Mouse (Mus musculus) urinary bladder, postnatal 4 days (tissue): ENCODE results near the gene Psmc6.

Experiments used
- DNase-seq, 2 experiments: peaks; one replicate each; pipeline ENCODE4 v3.0.0; 2021 to 2022; ENCODE audit warnings: low spot score in 2 of 2

The Psmc6 gene

DNA sequence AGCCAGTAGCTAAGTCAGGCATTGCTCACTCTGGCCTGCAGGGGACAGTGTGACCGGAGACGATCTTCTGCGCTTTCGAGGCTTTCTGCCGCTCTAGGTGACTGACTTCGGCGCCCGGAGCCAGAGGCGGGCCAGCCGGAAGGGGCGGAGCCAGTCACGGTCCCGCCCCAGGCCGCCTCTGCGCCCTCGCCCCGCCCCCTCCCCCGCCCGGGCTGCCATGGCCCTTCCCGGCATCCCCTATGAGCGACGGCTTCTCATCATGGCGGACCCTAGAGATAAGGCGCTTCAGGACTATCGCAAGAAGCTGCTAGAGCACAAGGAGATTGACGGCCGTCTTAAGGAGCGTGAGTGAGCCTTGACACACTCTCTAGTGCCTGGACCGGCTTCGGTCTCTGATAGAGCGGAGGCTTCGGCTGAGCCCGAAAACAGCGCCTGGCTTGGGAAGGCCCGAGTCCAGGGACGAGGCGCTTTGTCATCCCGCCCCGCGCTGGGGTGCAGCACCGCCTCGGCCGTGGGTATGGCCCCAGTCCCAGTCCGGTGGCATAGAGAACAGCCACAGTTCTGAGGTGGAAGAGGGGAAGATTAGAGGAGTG, at the start of gene Psmc6:
TSS of gene Psmc6 (plus strand) at position 200 of the 593 bp plus-strand sequence.
- peak; percentile 89 to 90 for DNase-seq

DNA sequence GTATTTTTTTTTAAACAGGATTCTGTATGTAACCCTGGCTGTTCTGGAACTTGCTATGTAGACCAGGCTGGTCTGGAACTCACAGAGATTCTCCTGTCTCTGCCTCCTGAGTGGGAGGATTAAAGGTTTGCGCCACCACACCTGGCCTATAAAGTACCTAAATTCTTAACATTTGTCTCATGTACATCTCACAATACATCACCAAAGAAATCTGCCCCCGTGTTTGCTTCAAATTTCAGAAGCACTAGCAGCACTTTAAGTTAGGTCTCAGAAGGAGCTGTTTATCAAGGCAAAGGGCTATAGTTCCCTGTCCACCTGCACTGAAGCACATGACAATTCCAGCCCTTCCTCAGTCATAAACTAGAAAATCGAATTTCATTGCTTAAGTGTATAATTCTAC, 47.5 kb upstream of the Psmc6 start:
- no peak for DNase-seq

DNA sequence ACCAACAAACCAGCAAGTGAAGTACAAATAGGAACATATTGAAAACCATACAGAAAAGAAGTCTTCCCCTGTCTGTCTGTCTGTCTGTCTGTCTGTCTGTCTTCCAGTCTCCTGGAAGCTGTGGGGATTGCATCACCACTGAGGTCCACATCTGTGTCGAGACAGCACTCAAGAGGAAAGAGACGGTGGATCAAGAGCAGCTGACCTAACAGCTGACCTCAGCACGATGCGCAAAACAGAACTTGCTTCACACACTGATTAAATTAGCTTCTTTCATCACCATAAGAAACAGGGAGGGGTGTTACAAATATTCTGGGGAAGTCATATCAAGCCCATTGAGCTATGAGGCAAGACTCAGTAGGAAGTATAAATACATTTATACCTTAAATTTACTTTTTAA, 38.0 kb upstream of the Psmc6 start:
- DNase-seq, result no peak

DNA sequence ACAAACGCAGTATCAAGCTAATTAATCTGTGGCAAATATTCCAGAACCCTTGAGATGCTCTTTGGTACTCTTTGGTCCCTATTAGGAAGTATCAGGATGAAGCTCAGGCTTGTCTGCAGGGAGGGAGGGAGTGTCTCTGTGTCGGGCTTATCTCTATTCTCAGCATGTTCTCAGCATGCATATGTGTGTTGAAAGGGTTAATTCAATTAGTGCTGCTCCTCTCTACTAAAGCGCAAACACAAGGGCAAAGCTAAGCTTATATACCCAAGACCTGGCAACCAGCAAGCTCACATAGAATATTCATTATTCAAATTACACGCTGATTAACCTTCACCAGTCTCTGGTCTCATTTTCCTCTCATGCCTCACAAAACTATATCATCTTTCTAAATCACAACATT, 25.6 kb upstream of the Psmc6 start:
- no peak for DNase-seq

DNA sequence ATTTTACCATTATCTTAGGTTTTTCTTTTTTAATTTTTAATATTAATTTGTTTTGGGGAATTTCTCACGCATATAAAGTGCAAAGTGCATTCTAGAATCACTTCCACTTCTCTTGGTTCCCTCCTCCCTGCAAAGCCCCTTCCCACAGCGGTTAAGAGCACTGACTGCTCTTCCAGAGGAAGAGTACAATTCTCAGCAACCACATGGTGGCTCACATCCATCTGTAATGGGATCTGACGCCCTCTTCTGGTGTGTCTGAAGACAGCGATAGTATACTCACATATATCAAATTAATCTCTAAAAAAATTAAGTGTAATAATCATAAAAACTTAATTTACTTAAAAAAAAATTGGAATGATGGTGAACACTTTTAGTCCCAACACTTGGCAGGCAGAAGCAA, 25.2 kb upstream of the Psmc6 start:
- no peak for DNase-seq

DNA sequence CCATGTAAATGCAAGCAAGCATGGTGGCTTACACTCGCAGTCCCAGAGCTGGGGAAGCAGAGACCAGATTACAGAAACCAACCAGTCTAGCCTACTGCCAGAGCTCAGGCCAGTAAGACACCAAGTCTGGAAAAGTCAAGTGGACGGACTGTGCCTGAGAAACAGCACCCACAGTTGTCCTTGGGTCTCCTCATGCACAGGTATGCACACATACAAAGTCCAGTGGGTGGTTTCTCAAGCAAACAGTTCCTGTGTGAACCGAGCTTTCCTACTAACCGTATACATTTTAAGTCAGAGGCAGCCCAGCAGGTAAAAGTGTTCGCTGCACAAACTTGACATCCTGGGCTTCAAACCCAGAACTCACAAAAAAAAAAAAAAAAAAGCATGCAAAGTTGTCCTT, 23.7 kb upstream of the Psmc6 start:
- DNase-seq, result no peak

DNA sequence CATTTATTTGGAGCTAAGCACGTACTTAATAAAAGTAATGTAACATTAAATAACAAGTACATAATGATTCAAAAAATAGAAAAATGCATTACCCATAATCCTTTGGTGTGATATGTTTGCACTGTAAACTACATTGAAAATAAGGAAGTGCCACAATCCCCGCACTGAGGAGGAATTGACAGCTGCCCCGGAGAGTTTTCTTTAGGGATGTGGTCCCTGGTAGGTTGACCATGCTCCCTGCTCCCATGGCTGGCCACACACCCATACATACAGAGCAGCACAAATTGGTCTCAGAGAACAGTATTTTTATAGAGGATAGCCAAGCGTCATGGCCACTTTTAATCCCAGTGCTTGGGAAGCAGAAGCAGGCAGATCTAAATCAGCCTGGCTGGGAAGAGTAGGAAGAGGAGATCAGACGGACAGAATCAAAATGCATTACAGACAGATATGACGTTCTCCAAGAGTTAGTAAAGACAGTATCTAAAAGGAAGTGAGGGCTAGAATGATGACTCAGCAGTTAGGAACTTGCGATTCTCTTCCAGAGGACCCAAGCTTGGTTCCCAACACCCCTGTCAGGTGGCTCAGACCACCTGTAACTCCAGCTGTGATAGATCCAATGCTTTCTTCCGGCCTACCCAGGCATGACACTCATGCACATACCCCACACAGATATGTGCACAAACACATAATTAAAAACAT, 21.8 kb upstream of the Psmc6 start:
- DNase-seq, result no peak

DNA sequence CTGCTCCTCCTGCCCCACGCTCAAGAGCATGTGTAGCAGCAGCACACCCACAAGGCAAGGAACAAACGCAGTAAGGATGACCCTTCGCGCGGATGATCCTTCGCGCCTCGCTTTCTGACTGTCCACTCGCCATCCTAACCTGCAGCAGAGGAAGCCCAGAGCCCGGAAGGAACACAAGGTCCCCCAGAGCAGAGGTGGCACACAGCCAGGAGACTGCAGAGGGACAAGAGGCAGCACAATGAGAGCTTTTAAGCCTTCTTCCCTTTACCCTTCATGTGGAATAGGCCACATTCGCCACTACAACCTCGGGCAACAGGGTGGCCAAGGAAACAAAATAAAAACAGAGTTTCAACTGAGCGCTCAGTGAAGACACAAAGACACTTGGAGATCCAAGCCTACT, 19.9 kb upstream of the Psmc6 start:
- DNase-seq, result no peak

DNA sequence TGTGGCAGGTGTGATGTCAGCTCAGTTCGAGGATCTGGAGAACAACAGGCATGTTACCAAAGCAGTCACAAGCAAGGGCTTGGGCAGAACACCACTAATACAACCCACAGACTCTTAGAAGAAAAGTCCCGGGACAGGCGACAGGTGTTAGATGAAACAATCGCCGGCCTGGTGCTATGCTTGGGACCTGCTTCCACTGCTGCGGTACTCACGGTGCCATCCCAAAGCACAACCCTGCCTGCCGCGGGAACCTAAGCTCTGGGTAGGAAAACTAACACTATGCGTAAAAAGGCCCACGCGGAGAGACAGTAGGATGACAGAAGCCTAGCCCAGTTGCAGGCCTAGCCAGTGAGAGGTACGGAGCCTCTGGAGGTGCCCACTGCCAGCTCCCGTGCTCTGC, 19.5 kb upstream of the Psmc6 start:
- no peak for DNase-seq

DNA sequence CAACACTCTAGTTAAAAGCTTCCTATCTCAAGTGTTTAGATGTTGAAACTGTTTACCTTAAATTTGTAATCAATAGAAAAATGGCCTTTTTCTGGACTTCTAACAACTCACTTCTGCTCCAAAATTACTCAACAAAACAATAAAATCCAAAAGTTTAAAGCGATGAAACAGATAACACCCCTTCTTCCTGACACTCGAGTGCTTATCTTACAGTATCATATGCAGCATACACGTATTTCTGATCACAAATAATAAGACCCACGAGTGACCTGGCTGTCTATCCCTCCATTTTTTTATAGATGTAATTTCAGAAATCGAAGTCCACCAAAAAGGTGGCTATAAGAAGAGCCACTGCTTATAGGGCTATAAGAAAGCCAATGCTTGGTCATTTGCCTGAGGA, 12.7 kb upstream of the Psmc6 start:
- no peak for DNase-seq

DNA sequence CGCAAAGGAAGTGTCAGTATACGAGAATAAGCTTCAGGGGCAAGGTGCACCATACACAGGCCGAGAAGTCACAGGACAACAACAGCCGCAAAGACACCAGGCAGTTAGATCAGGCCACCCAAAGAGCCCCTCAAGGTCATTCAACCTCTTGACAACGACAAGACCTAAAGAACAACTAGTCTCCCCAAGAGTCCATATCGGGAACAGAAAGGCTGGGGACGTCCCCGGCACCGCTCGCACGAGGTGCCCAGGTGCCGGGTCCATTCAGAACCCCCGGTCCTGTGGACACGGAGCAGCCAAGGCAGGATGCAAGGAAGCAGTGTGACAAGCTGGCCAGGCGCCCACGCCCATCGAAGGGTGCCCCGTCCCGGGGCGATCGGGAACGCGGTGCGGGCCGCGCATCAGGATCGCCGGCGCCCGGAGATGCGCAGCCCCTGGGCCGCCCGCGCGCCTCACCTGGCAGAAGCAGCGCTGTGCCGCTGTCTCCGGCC, 11.6 kb upstream of the Psmc6 start:
- DNase-seq, result no peak

DNA sequence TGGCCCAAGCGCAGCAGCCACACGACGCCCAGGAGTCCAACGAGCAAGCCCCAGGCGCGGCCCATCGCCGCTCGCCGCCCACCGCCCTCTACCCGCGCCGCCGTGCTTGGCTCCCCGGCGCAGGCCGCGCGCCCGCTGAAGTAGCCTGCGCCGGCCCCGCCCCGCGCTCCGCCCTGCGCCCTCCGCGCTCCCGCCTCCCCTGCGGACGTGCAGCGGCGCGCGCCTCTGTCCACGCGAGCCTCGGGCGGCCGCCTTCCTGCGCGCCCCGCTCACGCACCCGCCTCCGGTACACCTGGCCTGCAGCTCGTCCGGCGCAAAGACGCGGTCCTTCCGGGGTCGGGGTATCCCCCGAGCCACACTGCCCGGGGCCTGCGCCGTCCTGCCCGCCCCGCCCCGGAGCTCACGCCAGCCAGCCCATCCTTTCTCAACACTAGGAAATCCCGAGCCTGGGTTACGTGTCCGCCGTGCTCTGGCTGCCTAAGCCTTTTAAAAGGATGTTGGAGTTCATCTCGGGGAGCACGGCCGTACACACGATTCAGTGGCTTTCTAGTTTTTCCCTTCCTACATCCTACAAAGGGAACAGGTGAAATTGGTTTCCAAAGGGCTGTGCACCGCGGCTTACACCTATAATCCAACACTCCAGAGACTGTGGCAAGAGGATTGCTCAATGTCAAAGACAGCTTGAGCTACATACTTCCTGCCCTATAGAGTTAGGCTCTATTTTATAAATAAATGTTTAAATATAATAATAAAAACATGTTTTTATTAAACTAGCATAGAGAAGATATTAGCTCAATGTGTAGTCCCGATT, 11.0 kb upstream of the Psmc6 start, which contains the start of gene Ero1l:
TSS of gene Ero1l (minus strand) at position 346 of the 811 bp plus-strand sequence.
- peak; percentile 77 to 79 for DNase-seq

DNA sequence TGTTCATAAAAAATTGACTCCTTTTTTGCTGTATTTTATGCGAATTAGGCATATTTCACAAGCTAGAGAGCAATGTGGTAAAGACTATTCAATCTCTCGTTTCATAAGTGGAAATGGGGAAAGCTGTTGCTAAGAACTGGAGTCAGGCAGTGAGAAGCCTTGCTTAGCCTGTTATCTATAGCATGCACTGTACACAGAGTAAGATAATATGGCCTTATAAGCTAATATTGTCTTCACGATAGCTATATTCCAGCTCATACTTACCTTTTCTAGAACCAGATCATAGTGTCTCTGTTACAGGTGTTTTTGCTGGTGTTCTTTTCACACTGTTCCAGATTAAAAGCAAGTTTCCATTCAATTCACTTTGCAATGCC, 10.4 kb upstream of the Psmc6 start:
- DNase-seq, result no peak

DNA sequence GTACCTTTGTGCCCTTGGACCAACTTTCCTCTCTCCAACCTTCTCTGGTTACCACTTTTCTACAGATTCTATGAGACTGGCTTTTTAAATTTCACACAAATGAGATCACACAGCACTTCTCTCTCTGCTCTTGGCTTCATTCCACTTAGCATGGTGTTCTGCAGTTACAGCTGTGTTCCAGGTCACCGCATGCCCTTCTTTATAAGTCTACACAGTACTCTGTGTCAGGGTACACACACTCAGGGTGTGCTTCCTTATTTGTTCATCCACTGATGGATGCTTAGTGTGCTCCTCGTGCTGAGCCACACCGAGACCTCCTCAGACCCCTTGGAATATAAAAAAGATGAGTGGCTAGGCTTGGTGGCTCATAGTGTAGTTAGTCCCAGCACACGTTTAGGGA, 9.5 kb upstream of the Psmc6 start:
- no peak for DNase-seq

DNA sequence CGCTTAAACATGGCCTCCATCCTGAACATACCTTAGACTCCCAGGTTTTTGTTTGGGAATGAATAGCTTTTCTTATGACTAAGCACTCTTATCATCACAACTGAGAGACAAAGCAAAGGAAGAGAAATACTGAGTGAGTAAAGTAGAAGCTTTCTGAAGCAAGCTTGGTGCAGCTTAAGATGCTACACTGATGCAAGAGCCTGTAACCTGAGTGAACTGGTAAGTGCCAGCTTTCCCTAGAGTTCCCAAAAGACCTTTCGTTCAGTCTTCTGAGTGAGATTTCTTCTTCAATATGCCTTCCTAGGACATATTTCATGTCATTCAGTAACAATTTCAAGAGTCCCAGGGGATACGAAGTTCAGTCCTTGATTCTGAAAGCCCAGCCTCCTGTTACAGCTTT, 8.5 kb upstream of the Psmc6 start:
- no peak for DNase-seq

DNA sequence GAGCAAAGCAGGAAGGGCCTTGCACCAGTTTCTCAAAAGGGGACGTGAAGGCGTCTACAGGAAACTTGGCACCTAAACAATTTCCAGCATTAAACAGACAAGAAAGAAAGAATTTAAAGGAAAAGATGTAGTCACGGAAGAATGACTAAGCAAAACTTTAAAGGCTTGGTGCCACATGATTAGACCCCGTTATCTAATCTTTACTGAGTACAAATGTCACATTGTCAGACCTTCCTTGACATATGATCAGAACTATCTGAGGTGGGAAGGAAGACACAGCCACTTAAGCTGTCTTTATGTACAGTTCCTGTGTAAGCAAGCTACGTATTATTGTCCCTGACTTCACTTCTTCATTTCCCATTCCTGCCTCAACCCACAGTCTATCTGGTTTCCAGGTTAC, 8.0 kb upstream of the Psmc6 start:
- DNase-seq, result no peak

DNA sequence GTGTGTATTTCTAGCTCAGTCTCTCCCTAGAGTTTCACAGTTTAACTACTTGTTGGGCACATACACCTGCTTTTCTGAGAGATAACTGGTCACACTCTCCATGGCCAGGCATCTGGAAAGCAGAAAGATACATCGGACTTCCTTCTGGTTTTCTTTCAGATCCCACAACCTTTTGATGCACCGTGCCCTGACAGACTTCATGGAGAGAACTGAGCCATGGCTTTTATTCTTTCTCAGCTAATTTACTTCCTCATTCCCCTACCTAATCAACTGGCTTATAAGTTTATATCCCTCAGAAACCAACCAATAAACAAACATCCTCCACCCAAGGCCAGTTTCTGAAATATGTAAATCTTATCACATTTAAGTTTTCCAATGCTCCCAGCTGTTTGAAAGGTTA, 7.1 kb upstream of the Psmc6 start:
- no peak for DNase-seq

DNA sequence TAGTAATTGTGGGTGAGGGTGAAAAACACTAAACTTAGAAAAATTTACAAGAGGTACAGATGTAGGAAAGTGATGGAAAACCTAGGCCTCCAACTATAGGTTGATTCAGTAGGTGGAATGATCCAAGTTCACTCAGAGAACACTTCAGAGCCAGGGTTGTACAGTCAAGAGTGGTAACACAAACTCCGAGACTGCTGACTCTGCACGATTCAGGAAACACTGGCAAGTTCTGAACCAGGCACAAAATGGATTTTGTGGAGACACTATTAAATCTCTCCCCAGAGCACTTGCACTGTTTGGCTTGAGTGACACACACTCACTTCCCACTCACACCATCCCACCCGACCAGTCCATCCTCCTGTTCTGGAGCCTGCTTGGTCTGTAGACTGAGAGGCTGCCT, 6.3 kb upstream of the Psmc6 start:
- no peak for DNase-seq

DNA sequence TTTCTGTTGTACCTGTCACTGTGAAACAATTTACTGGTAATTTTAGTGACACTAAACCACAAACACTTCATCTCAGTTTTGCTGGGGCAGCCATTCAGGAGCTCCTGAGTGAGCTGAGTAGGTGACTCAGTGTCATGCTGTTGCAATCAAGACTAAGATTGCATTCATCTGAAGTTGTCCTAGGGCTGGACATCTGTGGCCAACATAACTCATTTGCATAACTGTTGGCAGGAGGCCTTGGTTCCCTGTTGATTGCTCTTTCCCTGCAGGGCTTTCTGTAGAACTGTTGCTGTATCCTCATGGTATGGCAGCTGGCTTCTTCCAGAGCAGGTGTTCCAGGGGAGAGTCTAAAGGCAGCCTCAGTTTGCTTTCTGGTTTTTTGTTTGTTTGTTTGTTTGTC, 4.1 kb upstream of the Psmc6 start:
- no peak for DNase-seq

DNA sequence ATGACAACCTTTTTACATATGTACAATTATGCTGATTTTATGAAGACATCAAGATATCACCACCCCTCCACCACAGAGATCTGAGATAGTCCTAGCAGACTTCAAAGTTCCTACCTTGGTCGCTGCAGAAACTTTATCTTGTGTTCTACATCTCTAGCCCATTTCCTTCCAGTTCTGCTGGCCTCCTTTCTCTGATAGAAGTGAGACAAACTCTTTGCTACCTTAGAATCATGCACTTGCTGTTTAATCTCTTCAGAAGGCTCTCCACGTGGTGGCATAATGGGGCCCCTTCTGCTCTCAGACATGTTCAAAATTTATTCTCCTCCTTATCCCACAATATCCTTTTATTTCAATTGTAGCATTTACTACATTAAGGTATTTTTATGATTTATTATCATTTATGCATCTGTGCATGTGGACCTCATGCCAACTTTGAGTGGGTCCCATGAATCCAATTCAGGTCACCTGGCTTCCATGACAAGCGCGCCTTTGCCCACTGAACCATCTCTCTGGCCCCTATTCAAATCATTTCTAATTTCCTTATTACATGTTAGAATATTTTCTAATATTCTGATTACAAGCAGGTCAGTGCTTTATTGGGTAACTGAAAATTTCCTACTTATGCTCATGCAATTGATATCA, 1.4 kb upstream of the Psmc6 start:
- DNase-seq, result no peak

DNA sequence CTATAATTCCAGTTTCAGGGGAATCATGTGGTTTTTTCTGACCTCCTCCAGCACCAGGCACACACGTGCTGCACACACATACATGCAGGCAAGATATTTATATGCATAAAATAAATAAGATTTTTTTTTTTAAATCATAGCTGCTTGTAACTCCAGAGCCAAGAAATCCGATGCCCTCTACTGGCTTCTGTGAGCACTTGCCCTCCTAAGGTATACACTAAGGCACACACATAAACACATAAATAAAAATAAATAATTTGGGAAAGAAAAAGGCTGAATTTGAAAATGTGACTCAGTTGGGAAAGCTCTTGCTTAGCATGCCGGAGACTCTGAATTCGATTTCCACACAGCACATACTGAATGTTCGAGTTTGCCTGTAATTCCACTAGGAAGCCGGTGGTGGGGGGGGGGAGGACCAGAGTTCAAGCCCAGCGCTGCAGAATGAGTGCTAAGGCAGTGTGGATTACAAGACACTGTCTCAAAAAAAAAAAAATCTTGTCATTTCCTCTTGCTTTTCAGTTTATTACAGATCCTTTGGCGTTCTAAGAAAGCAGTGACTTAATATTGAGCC, 485 bp upstream of the Psmc6 start:
- DNase-seq, result no peak
